Mouse (Mus musculus) liver (tissue): ENCODE measurements around the gene Gse1.

Experiments used
- DNase-seq: peaks from one replicate; pipeline ENCODE4 v3.0.0-alpha.2; 2020; ENCODE audit warnings: mixed read lengths

Gse1 gene

DNA sequence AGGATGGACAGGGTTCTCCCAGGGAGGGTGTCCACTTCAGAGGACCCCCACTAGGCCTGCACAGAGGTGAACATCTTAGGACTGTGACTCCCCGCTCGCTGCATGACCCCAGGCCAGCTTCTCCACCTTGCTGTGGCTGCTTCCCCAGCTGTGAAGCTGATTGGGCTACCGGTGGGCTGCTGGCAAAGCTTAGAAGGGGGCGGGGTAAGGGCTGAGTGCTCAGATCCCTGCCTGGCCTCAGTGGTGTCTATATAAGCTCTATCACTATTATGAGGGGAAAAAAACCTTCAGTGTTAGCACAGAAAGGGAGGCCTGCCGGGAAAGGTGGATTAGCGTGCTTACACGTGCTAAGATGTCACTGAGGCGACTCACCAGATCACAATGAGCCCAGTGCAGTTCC lies 183.6 kb downstream of the Gse1 start:
- DNase-seq = no peak

GRCm38 (mm10) chr8:120412357-120412756 lies 184.1 kb downstream of the Gse1 start:
- DNase-seq = no peak

GRCm38 (mm10) chr8:120412911-120413625 lies 184.8 kb downstream of the Gse1 start:
- no peak for DNase-seq

- no peak for DNase-seq
Measured at GRCm38 (mm10) chr8:120413626-120413988, 185.4 kb downstream of the Gse1 start.

- no peak for DNase-seq
Measured at GRCm38 (mm10) chr8:120414216-120414615, 186.0 kb downstream of the Gse1 start.

DNA sequence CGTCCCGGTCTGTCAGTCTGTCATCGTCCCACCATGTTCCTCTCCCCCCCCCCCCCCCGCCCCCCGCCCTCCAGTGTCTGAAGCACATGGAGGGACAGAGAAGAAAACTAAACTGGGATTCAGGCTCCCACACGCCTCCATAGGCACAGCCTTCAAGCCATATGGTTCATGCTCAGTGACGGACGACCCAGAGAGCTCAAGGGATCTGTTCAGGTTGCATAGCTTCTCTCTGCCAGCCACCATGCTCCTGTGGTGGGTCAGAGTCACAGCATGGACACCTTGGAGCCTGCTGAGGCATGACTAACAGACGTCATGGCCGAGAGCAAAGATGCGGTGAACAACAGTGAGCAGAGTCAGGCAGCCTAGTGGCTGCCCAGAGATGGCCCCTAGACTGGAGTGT lies 187.2 kb downstream of the Gse1 start:
- DNase-seq = no peak

DNA sequence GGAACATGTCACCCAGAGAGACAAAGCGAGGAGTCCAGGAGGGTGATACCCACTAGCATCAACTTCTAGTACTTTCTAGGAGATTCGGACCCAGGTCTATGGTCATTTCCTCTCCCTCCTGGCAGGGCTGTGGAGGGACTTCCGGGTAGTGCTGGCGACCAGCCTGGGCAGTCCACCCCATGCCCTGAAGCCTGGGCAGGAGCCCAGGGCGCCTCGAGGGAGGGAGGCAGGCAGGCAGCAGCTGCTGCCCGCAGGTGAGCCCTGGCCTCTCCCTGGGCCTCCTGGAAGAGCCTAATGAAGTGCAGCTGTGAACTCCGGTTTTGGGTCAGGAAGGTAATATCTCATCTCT lies 187.9 kb downstream of the Gse1 start:
- no peak for DNase-seq

- DNase-seq = peak; percentile 74
Measured at GRCm38 (mm10) chr8:120416522-120417394, 188.5 kb downstream of the Gse1 start.

- DNase-seq = no peak
Measured at GRCm38 (mm10) chr8:120418188-120418587, 189.9 kb downstream of the Gse1 start.

- DNase-seq = no peak
Measured at GRCm38 (mm10) chr8:120419675-120420074, 191.4 kb downstream of the Gse1 start.

GRCm38 (mm10) chr8:120420226-120420625 lies 192.0 kb downstream of the Gse1 start:
- DNase-seq = no peak

DNA sequence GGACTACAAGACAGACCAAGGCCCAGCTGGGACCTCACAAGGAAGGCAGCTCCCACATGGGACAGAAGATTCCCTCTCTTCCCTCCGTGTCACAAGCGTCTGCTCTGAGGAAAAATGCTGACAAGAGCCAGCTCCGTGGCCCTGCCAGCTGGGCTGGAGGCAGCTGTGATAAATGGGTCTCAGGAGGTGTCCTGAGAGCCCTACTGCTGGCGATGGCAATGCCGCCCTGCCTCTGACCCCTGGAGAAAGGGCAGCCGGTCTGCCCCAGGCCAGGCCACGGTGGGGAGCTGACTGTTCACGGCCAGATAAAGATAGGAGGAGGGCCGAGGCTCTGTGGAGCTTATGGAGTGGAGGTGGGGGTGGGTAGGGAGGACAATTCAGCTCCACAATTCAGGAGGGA lies 193.4 kb downstream of the Gse1 start:
- peak; percentile 20 for DNase-seq

DNA sequence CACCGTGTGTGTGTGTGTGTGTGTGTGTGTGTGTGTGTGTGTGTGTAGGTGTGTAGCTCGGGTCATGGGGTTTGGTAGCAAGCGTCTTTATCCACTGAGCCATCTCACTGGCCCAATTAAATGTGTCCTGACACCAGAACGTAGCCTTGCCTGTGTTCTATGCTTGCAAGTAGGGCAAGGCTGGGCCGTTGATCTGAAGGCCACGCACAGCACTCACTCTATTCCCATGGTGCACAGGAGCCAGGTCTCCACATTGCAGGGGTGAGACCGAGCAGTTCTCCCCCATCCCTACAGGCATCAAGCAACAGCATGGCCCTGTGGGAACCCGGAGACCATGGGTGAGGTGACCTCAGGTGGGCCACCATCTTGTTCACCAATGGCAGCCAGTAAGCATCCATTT lies 194.0 kb downstream of the Gse1 start:
- no peak for DNase-seq

GRCm38 (mm10) chr8:120423576-120423975 lies 195.3 kb downstream of the Gse1 start:
- DNase-seq = no peak

DNA sequence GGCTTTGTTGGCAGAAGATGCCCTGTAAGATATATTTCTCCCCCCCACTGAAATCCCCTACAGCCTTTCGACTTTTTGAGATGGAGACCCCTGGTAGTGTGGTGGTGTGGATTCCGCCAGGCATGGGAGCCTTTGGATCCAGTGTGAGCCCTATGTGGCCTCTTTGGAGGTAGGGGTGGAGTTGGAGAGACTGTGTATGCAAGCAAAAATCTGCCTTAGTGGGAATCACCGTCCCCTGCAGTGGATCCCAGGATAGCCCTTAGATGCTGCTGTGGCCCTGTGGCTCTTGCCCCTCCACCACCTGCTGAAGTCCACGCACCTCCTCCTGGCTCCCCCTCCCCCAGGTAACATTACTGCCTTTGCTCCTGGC lies 196.6 kb downstream of the Gse1 start:
- no peak for DNase-seq

DNA sequence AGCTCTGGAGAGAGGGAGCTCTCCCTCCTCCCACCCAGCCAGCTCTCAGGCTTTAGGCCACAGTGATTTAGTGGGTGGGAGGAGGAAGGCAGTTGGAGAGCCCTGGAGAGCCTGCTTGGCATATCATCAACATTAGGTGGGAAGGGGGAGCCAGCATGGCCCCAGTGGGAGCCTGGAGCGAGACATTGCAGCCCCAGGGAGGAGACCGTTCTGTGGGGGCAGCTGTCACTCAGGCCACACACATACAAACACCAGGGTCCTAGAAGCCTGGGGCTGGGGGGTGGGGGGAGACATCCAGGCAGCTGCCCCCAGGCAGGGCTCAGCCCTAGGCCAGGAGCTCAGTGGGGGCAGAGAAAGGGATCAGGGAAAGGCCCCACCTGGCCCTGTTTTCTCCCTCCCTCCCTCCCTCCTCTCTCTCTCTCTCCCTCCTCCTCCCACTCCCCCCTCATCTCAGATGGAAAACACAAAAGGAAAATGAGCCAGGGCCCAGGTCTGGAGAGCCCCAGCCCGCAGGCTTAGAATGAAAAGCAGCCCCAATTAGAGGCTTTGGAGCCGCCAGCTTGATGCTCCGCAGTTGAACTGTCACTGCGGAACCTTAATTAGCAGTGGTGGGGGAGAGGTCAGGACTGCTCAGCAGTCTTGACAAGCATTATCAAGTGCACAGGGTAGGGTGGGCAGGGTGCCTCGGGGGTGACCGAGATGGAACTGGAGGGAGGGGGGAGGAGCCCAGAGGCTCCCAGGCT lies 197.1 kb downstream of the Gse1 start:
- DNase-seq = peak; percentile 46

DNA sequence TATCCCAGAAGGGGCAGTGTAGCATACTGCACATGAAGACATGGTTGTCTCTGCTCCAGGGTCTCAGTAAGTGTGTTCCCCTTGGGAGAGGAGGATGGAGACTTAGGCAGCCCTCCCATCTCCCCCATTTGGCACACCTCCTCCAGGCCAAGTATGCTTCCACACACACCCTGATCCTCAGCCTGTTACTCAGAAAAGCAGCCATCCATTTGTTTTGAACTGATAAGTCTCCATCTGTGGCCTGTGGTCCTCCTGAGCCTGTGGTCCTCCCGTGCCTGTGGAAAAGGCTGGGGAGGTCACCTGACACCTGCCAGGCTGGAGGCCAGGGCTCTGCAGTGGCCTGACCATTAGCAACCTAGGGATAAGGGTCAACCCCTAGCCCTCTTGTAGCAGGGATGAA lies 197.8 kb downstream of the Gse1 start:
- DNase-seq = no peak

GRCm38 (mm10) chr8:120426622-120427385 lies 198.5 kb downstream of the Gse1 start:
- no peak for DNase-seq

- no peak for DNase-seq
Measured at GRCm38 (mm10) chr8:120428492-120428891, 200.2 kb downstream of the Gse1 start.

- no peak for DNase-seq
Measured at GRCm38 (mm10) chr8:120429116-120429515, 200.9 kb downstream of the Gse1 start.

- DNase-seq = no peak
Measured at GRCm38 (mm10) chr8:120431042-120431441, 202.8 kb downstream of the Gse1 start.

DNA sequence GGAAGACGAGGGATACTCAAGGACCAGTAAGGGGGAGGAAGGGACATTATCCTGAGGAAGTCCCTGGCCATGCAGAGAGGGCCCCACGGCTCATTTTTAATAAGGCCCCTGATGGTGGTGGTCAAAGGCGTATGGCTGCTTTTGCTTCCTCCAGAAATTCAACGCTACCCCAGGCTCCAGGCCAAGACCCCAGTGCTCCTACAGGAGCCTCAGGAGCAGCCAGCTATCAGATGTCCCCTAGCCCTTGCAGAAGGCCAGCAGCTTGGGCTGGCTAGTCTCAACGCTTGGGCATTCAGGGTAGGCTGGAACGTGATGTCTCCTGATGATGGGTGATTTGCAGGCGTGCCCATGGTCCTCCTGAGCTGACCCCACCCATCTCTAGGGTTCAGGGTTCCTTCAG lies 204.2 kb downstream of the Gse1 start:
- no peak for DNase-seq

GRCm38 (mm10) chr8:120433143-120433542 lies 204.9 kb downstream of the Gse1 start:
- no peak for DNase-seq
